Mouse (Mus musculus): ENCODE results near the gene Rab8b. TPM values are rescaled to one million over a fixed set of nuclear protein-coding genes. Genes with fewer than 3 reads are reported as not detected.

Rab8b gene
- polyA plus RNA-seq, 1 experiment from 2014 or later = 28.6 TPM

GRCm38 (mm10) chr9:66938836-66939235 lies 19.3 kb upstream of the Rab8b start:
- no peaks in the 10 kb centered on the region for H3K9me3 ChIP-seq (replicated peaks; ENCODE audit: control insufficient read depth, low read length)
- H3K27me3 ChIP-seq (ENCODE audit: control insufficient read depth, insufficient read depth, low read length) = no peaks in the 10 kb centered on the region
- H3K36me3 ChIP-seq (ENCODE audit: control insufficient read depth, insufficient read depth, low read length) = no peaks in the 10 kb centered on the region
- 8% methylated on average over 4 of the region's 4 CpGs for WGBS
- H3K9ac ChIP-seq (ENCODE audit: low read length) = no peak overlapping the region
- H3K27ac ChIP-seq (ENCODE audit: low read length) = no peak overlapping the region
- no peak overlapping the region for H3K4me3 ChIP-seq (replicated peaks; ENCODE audit: low read length)
- H3K4me1 ChIP-seq (ENCODE audit: control insufficient read depth, insufficient read depth, low read length) = peaks cover 11% of the 10 kb centered on the region; the same call in 1 of the 2 replicates
- ATAC-seq (ENCODE audit: insufficient read depth, low FRiP score) = peak; percentile 20; the same call in 1 of the 2 replicates
- no peak overlapping the region for H3K4me2 ChIP-seq (ENCODE audit: low read depth, low read length)

GRCm38 (mm10) chr9:66937507-66937906 lies 18.0 kb upstream of the Rab8b start:
- Histone ChIP-seq H3K9ac (ENCODE audit: low read length) (no peak overlapping the region), H3K27ac (ENCODE audit: low read length) (no peak overlapping the region), H3K4me2 (ENCODE audit: low read depth, low read length) (no peak overlapping the region), H3K27me3 (ENCODE audit: control insufficient read depth, insufficient read depth, low read length) (no peaks in the 10 kb centered on the region), H3K36me3 (ENCODE audit: control insufficient read depth, insufficient read depth, low read length) (no peaks in the 10 kb centered on the region), H3K4me1 (ENCODE audit: control insufficient read depth, insufficient read depth, low read length) (peaks cover 15% of the 10 kb centered on the region; the same call in 1 of the 2 replicates), H3K4me3 (replicated peaks; ENCODE audit: low read length) (no peak overlapping the region), H3K9me3 (replicated peaks; ENCODE audit: control insufficient read depth, low read length) (no peaks in the 10 kb centered on the region)
- ATAC-seq (ENCODE audit: insufficient read depth, low FRiP score) = no peak
- 43% methylated on average over 8 of the region's 8 CpGs for WGBS

GRCm38 (mm10) chr9:66933869-66934808 lies 14.7 kb upstream of the Rab8b start:
- no peak for ATAC-seq (ENCODE audit: insufficient read depth, low FRiP score)
- peaks cover 15% of the 10 kb centered on the region; the same call in 1 of the 2 replicates for H3K4me1 ChIP-seq (ENCODE audit: control insufficient read depth, insufficient read depth, low read length)
- H3K9ac ChIP-seq (ENCODE audit: low read length) = no peak overlapping the region
- H3K9me3 ChIP-seq (replicated peaks; ENCODE audit: control insufficient read depth, low read length) = no peaks in the 10 kb centered on the region
- no peak overlapping the region for H3K4me2 ChIP-seq (ENCODE audit: low read depth, low read length)
- H3K27me3 ChIP-seq (ENCODE audit: control insufficient read depth, insufficient read depth, low read length) = no peaks in the 10 kb centered on the region
- H3K27ac ChIP-seq (ENCODE audit: low read length) = 0 out of 2 replicates have a peak overlapping the region, but pooled peaks have one; percentile 7
- 62% methylated on average over 19 of the region's 19 CpGs for WGBS
- H3K4me3 ChIP-seq (replicated peaks; ENCODE audit: low read length) = no peak overlapping the region
- no peaks in the 10 kb centered on the region for H3K36me3 ChIP-seq (ENCODE audit: control insufficient read depth, insufficient read depth, low read length)

GRCm38 (mm10) chr9:66930351-66930750 lies 10.9 kb upstream of the Rab8b start:
- 0 out of 2 replicates have a peak, but pooled peaks cover 8% of the 10 kb centered on the region for H3K4me1 ChIP-seq (ENCODE audit: control insufficient read depth, insufficient read depth, low read length)
- 59% methylated on average over 7 of the region's 7 CpGs for WGBS
- ATAC-seq (ENCODE audit: insufficient read depth, low FRiP score) = no peak
- no peaks in the 10 kb centered on the region for H3K9me3 ChIP-seq (replicated peaks; ENCODE audit: control insufficient read depth, low read length)
- H3K27me3 ChIP-seq (ENCODE audit: control insufficient read depth, insufficient read depth, low read length) = no peaks in the 10 kb centered on the region
- H3K36me3 ChIP-seq (ENCODE audit: control insufficient read depth, insufficient read depth, low read length) = no peaks in the 10 kb centered on the region
- no peak overlapping the region for H3K4me3 ChIP-seq (replicated peaks; ENCODE audit: low read length)
- no peak overlapping the region for H3K9ac ChIP-seq (ENCODE audit: low read length)
- H3K27ac ChIP-seq (ENCODE audit: low read length) = no peak overlapping the region
- H3K4me2 ChIP-seq (ENCODE audit: low read depth, low read length) = no peak overlapping the region

- Histone ChIP-seq H3K36me3 (ENCODE audit: control insufficient read depth, insufficient read depth, low read length) (no peaks in the 10 kb centered on the region), H3K27ac (ENCODE audit: low read length) (no peak overlapping the region), H3K4me1 (ENCODE audit: control insufficient read depth, insufficient read depth, low read length) (no peaks in the 10 kb centered on the region), H3K4me2 (ENCODE audit: low read depth, low read length) (no peak overlapping the region), H3K9ac (ENCODE audit: low read length) (no peak overlapping the region), H3K27me3 (ENCODE audit: control insufficient read depth, insufficient read depth, low read length) (no peaks in the 10 kb centered on the region), H3K4me3 (replicated peaks; ENCODE audit: low read length) (no peak overlapping the region), H3K9me3 (replicated peaks; ENCODE audit: control insufficient read depth, low read length) (no peaks in the 10 kb centered on the region)
- WGBS = 89% methylated on average over 8 of the region's 8 CpGs
- ATAC-seq (ENCODE audit: insufficient read depth, low FRiP score) = no peak
Measured at GRCm38 (mm10) chr9:66927696-66928402, 8.4 kb upstream of the Rab8b start.

GRCm38 (mm10) chr9:66925853-66926252 lies 6.4 kb upstream of the Rab8b start:
- no peak overlapping the region for H3K4me2 ChIP-seq (ENCODE audit: low read depth, low read length)
- no peak overlapping the region for H3K9ac ChIP-seq (ENCODE audit: low read length)
- 72% methylated on average over 3 of the region's 3 CpGs for WGBS
- no peak overlapping the region for H3K27ac ChIP-seq (ENCODE audit: low read length)
- 0 out of 2 replicates have a peak, but pooled peaks cover 3% of the 10 kb centered on the region for H3K9me3 ChIP-seq (replicated peaks; ENCODE audit: control insufficient read depth, low read length)
- no peak overlapping the region for H3K4me3 ChIP-seq (replicated peaks; ENCODE audit: low read length)
- no peak for ATAC-seq (ENCODE audit: insufficient read depth, low FRiP score)
- H3K36me3 ChIP-seq (ENCODE audit: control insufficient read depth, insufficient read depth, low read length) = no peaks in the 10 kb centered on the region
- H3K27me3 ChIP-seq (ENCODE audit: control insufficient read depth, insufficient read depth, low read length) = no peaks in the 10 kb centered on the region
- H3K4me1 ChIP-seq (ENCODE audit: control insufficient read depth, insufficient read depth, low read length) = no peaks in the 10 kb centered on the region

GRCm38 (mm10) chr9:66922076-66922475 lies 2.6 kb upstream of the Rab8b start:
- Histone ChIP-seq H3K36me3 (ENCODE audit: control insufficient read depth, insufficient read depth, low read length) (no peaks in the 10 kb centered on the region), H3K4me3 (replicated peaks; ENCODE audit: low read length) (no peak overlapping the region), H3K9ac (ENCODE audit: low read length) (no peak overlapping the region), H3K4me2 (ENCODE audit: low read depth, low read length) (no peak overlapping the region), H3K27me3 (ENCODE audit: control insufficient read depth, insufficient read depth, low read length) (no peaks in the 10 kb centered on the region), H3K4me1 (ENCODE audit: control insufficient read depth, insufficient read depth, low read length) (peaks cover 4% of the 10 kb centered on the region; the same call in 1 of the 2 replicates), H3K9me3 (replicated peaks; ENCODE audit: control insufficient read depth, low read length) (0 out of 2 replicates have a peak, but pooled peaks cover 3% of the 10 kb centered on the region), H3K27ac (ENCODE audit: low read length) (no peak overlapping the region)
- WGBS = 94% methylated on average over 1 of the region's 1 CpGs
- ATAC-seq (ENCODE audit: insufficient read depth, low FRiP score) = no peak

- no peaks in the 10 kb centered on the region for H3K36me3 ChIP-seq (ENCODE audit: control insufficient read depth, insufficient read depth, low read length)
- no peak overlapping the region for H3K4me3 ChIP-seq (replicated peaks; ENCODE audit: low read length)
- no peak overlapping the region for H3K27ac ChIP-seq (ENCODE audit: low read length)
- ATAC-seq (ENCODE audit: insufficient read depth, low FRiP score) = no peak
- WGBS = 8% methylated on average over 6 of the region's 6 CpGs
- H3K4me2 ChIP-seq (ENCODE audit: low read depth, low read length) = peak overlapping the region; percentile 67
- H3K4me1 ChIP-seq (ENCODE audit: control insufficient read depth, insufficient read depth, low read length) = peaks cover 9% of the 10 kb centered on the region; the same call in 1 of the 2 replicates
- 0 out of 2 replicates have a peak, but pooled peaks cover 3% of the 10 kb centered on the region for H3K9me3 ChIP-seq (replicated peaks; ENCODE audit: control insufficient read depth, low read length)
- H3K9ac ChIP-seq (ENCODE audit: low read length) = no peak overlapping the region
- no peaks in the 10 kb centered on the region for H3K27me3 ChIP-seq (ENCODE audit: control insufficient read depth, insufficient read depth, low read length)
Measured at GRCm38 (mm10) chr9:66920488-66921279, 1.2 kb upstream of the Rab8b start.
